Mouse (Mus musculus): ENCODE data around the gene Nt5m. TPM values are rescaled to one million over a fixed set of nuclear protein-coding genes. Genes with fewer than 3 reads are reported as not detected.

Nt5m gene
- polyA plus RNA-seq, 1 experiment from 2014 or later, result 36.2 TPM

DNA sequence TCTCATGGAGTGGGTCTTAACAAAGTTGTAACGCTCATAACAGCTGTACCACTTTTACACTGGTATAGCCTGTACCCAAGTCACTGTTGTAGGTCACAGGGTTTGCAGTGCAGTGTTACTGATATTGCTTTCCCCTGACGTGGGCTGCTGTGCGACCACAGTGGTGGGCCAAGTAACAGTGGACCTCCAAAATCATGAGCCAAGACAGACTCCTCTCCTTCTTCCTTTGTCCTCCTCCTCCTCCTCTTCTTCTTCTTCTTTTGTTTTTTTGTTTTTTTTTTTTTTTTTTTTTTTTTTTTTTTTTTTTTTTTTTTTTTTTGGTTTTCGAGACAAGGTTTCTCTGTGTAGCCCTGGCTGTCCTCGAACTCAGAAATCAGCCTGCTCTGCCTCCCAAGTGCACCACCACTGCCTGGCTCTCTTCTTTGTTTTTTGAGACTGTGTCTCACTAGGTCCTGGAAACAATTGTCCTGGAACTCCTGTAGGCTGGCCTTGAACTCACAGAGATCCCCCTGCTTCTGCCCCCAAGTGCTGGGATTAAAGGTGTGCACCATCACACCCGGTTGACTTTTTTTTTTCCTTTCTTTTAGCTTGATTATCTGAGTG, 67.4 kb downstream of the Nt5m start:
- Histone ChIP-seq H3K4me2 (no peak overlapping the region), H3K4me1 (replicated peaks) (peaks cover 19% of the 10 kb centered on the region), H3K36me3 (no peaks in the 10 kb centered on the region), H3K27ac (ENCODE audit: poor library complexity, severe bottlenecking) (no peak overlapping the region), H3K4me3 (no peak overlapping the region), H3K9ac (no peak overlapping the region), H3K27me3 (replicated peaks) (no peaks in the 10 kb centered on the region), H3K9me3 (replicated peaks) (no peaks in the 10 kb centered on the region)
- 84% methylated on average over 6 of the region's 6 CpGs for WGBS
- no peak for ATAC-seq (ENCODE audit: insufficient number of reproducible peaks, low FRiP score)

GRCm38 (mm10) chr11:59908446-59908845, 69.2 kb downstream of the Nt5m start:
- Histone ChIP-seq H3K36me3 (no peaks in the 10 kb centered on the region), H3K4me2 (no peak overlapping the region), H3K9me3 (replicated peaks) (no peaks in the 10 kb centered on the region), H3K4me3 (no peak overlapping the region), H3K4me1 (replicated peaks) (peaks cover 5% of the 10 kb centered on the region; the same call in 1 of the 2 replicates), H3K27me3 (replicated peaks) (no peaks in the 10 kb centered on the region), H3K9ac (no peak overlapping the region), H3K27ac (ENCODE audit: poor library complexity, severe bottlenecking) (no peak overlapping the region)
- 34% methylated on average over 3 of the region's 3 CpGs for WGBS
- ATAC-seq (ENCODE audit: insufficient number of reproducible peaks, low FRiP score), result no peak

DNA sequence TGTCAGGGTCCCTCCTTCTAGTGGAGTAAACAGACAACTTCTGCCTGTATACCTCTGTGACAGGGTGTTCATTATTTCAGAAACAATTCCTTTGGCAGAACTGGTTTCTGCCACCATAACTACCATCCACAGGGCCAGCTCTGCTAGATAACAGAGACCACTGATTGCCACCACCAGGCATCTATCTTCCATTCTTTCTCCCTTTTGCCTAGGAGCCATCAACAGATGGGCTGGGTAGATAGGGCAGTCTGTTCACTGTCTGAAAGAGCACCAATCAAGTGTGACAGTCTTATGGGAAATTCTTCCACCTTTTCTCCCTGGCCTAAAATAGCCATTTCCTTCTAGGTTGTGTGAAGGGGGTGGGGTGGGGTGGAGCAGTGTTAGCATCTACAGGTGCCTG, 71.3 kb downstream of the Nt5m start:
- H3K9me3 ChIP-seq (replicated peaks), result no peaks in the 10 kb centered on the region
- no peak overlapping the region for H3K9ac ChIP-seq
- H3K4me1 ChIP-seq (replicated peaks), result peaks cover 5% of the 10 kb centered on the region; the same call in 1 of the 2 replicates
- H3K4me2 ChIP-seq, result no peak overlapping the region
- ATAC-seq (ENCODE audit: insufficient number of reproducible peaks, low FRiP score), result no peak
- no peak overlapping the region for H3K27ac ChIP-seq (ENCODE audit: poor library complexity, severe bottlenecking)
- no peaks in the 10 kb centered on the region for H3K27me3 ChIP-seq (replicated peaks)
- H3K36me3 ChIP-seq, result no peaks in the 10 kb centered on the region
- H3K4me3 ChIP-seq, result no peak overlapping the region

DNA sequence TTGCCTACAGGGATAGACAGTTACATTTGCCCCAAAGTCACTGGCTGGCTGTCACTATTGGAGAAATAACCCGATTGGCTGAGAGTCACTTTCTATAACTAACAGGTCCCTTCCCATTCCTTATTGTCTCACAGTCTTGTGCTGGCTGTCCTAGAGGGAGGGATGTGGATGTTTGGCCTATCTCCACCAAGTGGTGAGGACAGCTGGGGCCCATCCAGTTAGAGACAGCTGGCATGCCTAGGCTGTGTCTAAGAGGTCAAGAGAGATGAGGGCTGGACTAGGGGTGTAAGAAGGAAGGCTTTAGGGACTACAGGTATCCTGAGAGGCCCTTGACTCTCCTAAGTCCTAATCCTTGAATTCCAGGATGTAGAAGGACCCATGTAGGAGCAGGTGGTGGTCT, 72.3 kb downstream of the Nt5m start:
- ATAC-seq (ENCODE audit: insufficient number of reproducible peaks, low FRiP score), result no peak
- H3K9me3 ChIP-seq (replicated peaks), result no peaks in the 10 kb centered on the region
- H3K36me3 ChIP-seq, result no peaks in the 10 kb centered on the region
- 68% methylated on average over 1 of the region's 1 CpGs for WGBS
- no peak overlapping the region for H3K27ac ChIP-seq (ENCODE audit: poor library complexity, severe bottlenecking)
- no peak overlapping the region for H3K9ac ChIP-seq
- no peaks in the 10 kb centered on the region for H3K27me3 ChIP-seq (replicated peaks)
- H3K4me3 ChIP-seq, result no peak overlapping the region
- peaks cover 5% of the 10 kb centered on the region; the same call in 1 of the 2 replicates for H3K4me1 ChIP-seq (replicated peaks)
- H3K4me2 ChIP-seq, result no peak overlapping the region

DNA sequence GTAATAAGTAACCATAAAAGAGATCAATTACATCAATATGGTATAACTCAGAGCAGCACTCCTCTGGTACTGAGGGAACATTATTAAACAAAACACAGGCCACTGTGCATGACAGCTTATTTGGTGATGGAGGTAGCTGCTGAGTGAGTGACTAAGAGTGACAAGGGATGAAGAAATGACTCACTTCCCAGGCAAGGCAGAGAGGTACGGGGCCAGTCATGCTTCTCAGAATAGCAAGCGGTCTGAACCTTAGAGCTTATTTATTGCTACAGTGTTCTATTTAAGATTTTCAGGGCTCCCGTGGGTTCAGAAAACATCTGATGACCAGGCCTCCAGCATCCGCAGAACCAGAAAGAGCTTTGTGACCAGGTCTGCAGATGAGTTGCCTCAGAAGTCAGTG, 74.5 kb downstream of the Nt5m start:
- peak overlapping the region; percentile 44; the same call in 1 of the 2 replicates for H3K27ac ChIP-seq (ENCODE audit: poor library complexity, severe bottlenecking)
- H3K27me3 ChIP-seq (replicated peaks), result no peaks in the 10 kb centered on the region
- no peak overlapping the region for H3K4me2 ChIP-seq
- no peak overlapping the region for H3K9ac ChIP-seq
- 60% methylated on average over 4 of the region's 4 CpGs for WGBS
- no peaks in the 10 kb centered on the region for H3K36me3 ChIP-seq
- no peak overlapping the region for H3K4me3 ChIP-seq
- no peaks in the 10 kb centered on the region for H3K9me3 ChIP-seq (replicated peaks)
- no peak for ATAC-seq (ENCODE audit: insufficient number of reproducible peaks, low FRiP score)
- H3K4me1 ChIP-seq (replicated peaks), result peaks cover 12% of the 10 kb centered on the region

DNA sequence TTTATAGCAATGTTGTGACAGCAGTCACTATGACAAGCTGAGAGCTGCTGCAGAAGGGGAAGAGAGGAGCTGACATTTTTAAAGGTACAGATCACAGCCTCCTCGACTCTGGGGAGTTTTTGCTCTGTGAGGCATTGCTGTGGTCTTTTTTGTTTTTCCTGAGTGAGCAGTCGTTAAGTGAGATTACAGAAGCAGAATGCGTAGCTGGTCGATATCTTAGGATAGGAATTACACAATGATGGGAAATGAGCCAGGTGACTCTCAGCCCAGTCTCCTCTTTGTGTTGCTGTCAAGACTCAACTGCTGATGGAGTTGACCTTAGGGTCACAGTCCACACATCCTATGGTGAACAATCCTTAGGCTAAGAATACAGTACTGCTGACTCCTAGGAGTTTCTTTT, 78.8 kb downstream of the Nt5m start:
- Histone ChIP-seq H3K27ac (ENCODE audit: poor library complexity, severe bottlenecking) (peak overlapping the region; percentile 18; the same call in 1 of the 2 replicates), H3K4me1 (replicated peaks) (peaks cover 27% of the 10 kb centered on the region), H3K27me3 (replicated peaks) (no peaks in the 10 kb centered on the region), H3K9me3 (replicated peaks) (no peaks in the 10 kb centered on the region), H3K9ac (no peak overlapping the region), H3K36me3 (no peaks in the 10 kb centered on the region), H3K4me3 (no peak overlapping the region), H3K4me2 (peak overlapping the region; percentile 12; the same call in 1 of the 2 replicates)
- ATAC-seq (ENCODE audit: insufficient number of reproducible peaks, low FRiP score), result 0 out of 2 replicates have a peak, but pooled peaks have one; percentile 36
- WGBS, result under 1% methylated on average over 4 of the region's 4 CpGs

DNA sequence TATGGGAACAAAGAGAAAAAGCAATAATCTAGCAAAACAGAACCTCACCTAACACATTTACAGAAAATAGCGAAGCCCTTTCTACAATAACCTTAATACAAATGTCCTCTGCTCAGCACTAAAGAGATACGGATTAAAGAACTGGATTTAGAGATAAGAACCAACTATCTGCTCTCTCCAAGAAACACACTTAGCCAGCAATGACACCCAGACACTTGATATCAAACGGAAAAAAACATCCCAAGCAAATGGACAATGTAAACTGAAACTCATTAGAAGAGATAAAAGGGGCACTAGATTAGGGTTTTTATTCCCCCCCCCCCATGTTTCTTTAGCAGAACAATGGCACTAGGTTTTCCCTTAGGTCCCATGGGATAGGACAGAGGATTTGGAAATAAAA, 80.2 kb downstream of the Nt5m start:
- no peak overlapping the region for H3K27ac ChIP-seq (ENCODE audit: poor library complexity, severe bottlenecking)
- H3K27me3 ChIP-seq (replicated peaks), result no peaks in the 10 kb centered on the region
- no peak overlapping the region for H3K4me2 ChIP-seq
- no peaks in the 10 kb centered on the region for H3K9me3 ChIP-seq (replicated peaks)
- ATAC-seq (ENCODE audit: insufficient number of reproducible peaks, low FRiP score), result no peak
- no peak overlapping the region for H3K9ac ChIP-seq
- H3K36me3 ChIP-seq, result no peaks in the 10 kb centered on the region
- peaks cover 27% of the 10 kb centered on the region for H3K4me1 ChIP-seq (replicated peaks)
- WGBS, result 38% methylated on average over 3 of the region's 3 CpGs
- no peak overlapping the region for H3K4me3 ChIP-seq

DNA sequence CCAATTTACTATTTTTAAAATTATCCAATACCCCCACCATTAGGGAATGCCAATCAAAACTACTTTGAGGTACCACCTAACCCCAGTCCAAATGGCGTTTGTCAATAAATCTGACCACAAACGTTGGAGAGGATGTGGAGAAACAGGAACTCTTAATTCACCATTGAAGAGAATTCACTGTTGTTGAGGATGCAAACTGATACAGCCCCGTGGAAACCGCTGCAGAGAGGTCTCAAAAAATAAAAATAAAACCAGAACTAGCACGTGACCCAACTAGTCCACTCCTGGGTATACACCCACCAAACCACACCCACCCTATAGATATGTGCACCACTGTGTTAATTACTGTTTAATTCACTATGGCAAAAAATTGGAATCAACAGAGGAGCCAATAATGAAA, 81.1 kb downstream of the Nt5m start:
- 65% methylated on average over 5 of the region's 5 CpGs for WGBS
- H3K4me2 ChIP-seq, result no peak overlapping the region
- no peak for ATAC-seq (ENCODE audit: insufficient number of reproducible peaks, low FRiP score)
- no peak overlapping the region for H3K27ac ChIP-seq (ENCODE audit: poor library complexity, severe bottlenecking)
- H3K27me3 ChIP-seq (replicated peaks), result no peaks in the 10 kb centered on the region
- peaks cover 27% of the 10 kb centered on the region for H3K4me1 ChIP-seq (replicated peaks)
- no peaks in the 10 kb centered on the region for H3K9me3 ChIP-seq (replicated peaks)
- H3K36me3 ChIP-seq, result no peaks in the 10 kb centered on the region
- H3K4me3 ChIP-seq, result no peak overlapping the region
- H3K9ac ChIP-seq, result no peak overlapping the region

DNA sequence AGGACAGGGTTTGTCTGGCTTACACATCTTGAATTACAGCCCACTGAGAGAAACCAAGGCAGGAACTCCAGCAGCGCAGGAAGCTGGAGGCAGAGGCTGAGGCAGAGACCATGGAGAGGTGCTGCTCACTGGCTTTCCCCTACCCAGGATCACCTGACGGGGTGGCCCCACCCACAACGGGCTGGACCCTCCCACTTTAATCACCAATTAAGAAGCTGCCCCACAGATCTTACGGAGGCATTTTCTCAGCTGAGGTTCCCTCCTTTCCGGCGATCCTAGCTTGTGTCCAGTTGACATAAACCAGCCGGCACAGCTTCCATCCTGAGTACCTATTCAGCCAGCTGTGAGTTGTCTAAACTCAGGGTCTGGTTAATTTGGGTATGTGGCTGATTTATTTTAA, 82.0 kb downstream of the Nt5m start:
- Histone ChIP-seq H3K4me1 (replicated peaks) (peaks cover 27% of the 10 kb centered on the region), H3K9me3 (replicated peaks) (no peaks in the 10 kb centered on the region), H3K27me3 (replicated peaks) (no peaks in the 10 kb centered on the region), H3K4me2 (0 out of 2 replicates have a peak overlapping the region, but pooled peaks have one; percentile 7), H3K27ac (ENCODE audit: poor library complexity, severe bottlenecking) (no peak overlapping the region), H3K36me3 (no peaks in the 10 kb centered on the region), H3K4me3 (no peak overlapping the region), H3K9ac (no peak overlapping the region)
- 12% methylated on average over 7 of the region's 7 CpGs for WGBS
- 0 out of 2 replicates have a peak, but pooled peaks have one; percentile 49 for ATAC-seq (ENCODE audit: insufficient number of reproducible peaks, low FRiP score)

DNA sequence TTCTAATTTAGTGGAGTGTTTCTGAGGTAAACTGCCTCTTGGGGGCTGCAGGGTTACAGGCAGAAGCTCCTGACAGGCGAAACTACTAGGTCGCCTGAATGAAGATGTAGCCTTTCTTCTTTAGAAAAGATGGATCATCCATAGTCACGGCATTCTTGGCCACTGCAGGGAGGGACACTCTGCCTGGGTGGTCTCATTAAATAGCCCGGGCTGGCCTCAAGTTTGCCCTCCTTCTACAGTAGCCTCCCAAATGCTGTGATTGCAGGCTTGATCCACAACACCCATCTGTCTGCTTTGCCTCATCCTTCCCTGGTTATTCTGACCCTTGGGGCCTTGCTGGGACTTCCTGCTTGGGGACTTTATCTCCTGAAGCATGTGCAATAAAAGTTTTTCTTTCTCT, 90.8 kb downstream of the Nt5m start:
- 60% methylated on average over 4 of the region's 4 CpGs for WGBS
- ATAC-seq (ENCODE audit: insufficient number of reproducible peaks, low FRiP score), result no peak
- no peaks in the 10 kb centered on the region for H3K27me3 ChIP-seq (replicated peaks)
- peaks cover 26% of the 10 kb centered on the region for H3K4me1 ChIP-seq (replicated peaks)
- no peak overlapping the region for H3K4me3 ChIP-seq
- no peak overlapping the region for H3K4me2 ChIP-seq
- H3K9ac ChIP-seq, result no peak overlapping the region
- H3K9me3 ChIP-seq (replicated peaks), result no peaks in the 10 kb centered on the region
- H3K27ac ChIP-seq (ENCODE audit: poor library complexity, severe bottlenecking), result no peak overlapping the region
- H3K36me3 ChIP-seq, result no peaks in the 10 kb centered on the region
